Mouse (Mus musculus) limb, embryonic 12.5 days (tissue): Measurements from ENCODE around the gene Gm43518. TPM values are rescaled to one million over a fixed set of nuclear protein-coding genes. Genes with fewer than 3 reads are reported as not detected.

ENCODE experiments used
- ATAC-seq: fragments of 200-750 bp; cut with Nextera tagmentation; 2 replicates; pipeline ENCODE4 v1.8.0; 2017; ENCODE audit warnings: low read depth, moderate TSS enrichment; ENCODE audit not compliant: insufficient number of reproducible peaks, insufficient read depth, low FRiP score, low TSS enrichment
- H3K27ac ChIP-seq: fragments of 300-500 bp; sonication (generic); 2 replicates; pipeline ENCODE4 v1.5.1; 2016; ENCODE audit warnings: mild to moderate bottlenecking, moderate library complexity
- H3K27me3 ChIP-seq: fragments of 300-500 bp; sonication (generic); 2 replicates; pipeline ENCODE4 v1.6.1; 2016; ENCODE audit warnings: mild to moderate bottlenecking, moderate library complexity
- H3K36me3 ChIP-seq: fragments of 300-500 bp; sonication (generic); 2 replicates; pipeline ENCODE4 v1.6.1; 2016; ENCODE audit warnings: mild to moderate bottlenecking, moderate library complexity
- H3K4me1 ChIP-seq: fragments of 300-500 bp; sonication (generic); replicated peaks from 2 replicates; pipeline ENCODE4 v1.6.1; 2016
- H3K4me2 ChIP-seq: fragments of 300-500 bp; sonication (generic); 2 replicates; pipeline ENCODE4 v1.6.1; 2016; ENCODE audit warnings: mild to moderate bottlenecking, moderate library complexity
- H3K4me3 ChIP-seq: fragments of 300-500 bp; sonication (generic); replicated peaks from 2 replicates; pipeline ENCODE4 v1.5.1; 2016; ENCODE audit warnings: mild to moderate bottlenecking
- H3K9ac ChIP-seq: fragments of 300-500 bp; sonication (generic); replicated peaks from 2 replicates; pipeline ENCODE4 v1.6.1; 2016; ENCODE audit warnings: mild to moderate bottlenecking, moderate library complexity
- H3K9me3 ChIP-seq: fragments of 300-500 bp; sonication (generic); 2 replicates; pipeline ENCODE4 v1.6.1; 2016; ENCODE audit warnings: mild to moderate bottlenecking, moderate library complexity
- WGBS: fragments of 180-500 bp; shearing (Covaris S2); methylation state at CpG from one replicate; pipeline ENCODE4 v1.1.7; 2016; 5-methylcytosine and 5-hydroxymethylcytosine counted together
- polyA plus RNA-seq: library from polyadenylated mRNA; unstranded; fragments of >200 nt; fragmentation: Nextera tagmentation; extraction: Ambion mirVana; gene quantifications from 2 replicates; pipeline ENCODE4 v1.2.1, GENCODE M21; 2016

Gene Gm43518
- polyA plus RNA-seq, 1 experiment from 2014 or later: 1.8 TPM

GRCm38 (mm10) chr5:123933957-123934591 is 6.9 kb downstream of the Gm43518 start:
- no peak overlapping the region for H3K4me2 ChIP-seq
- no peak overlapping the region for H3K27ac ChIP-seq
- H3K4me3 ChIP-seq: no peak overlapping the region
- 38% methylated on average over 18 of the region's 18 CpGs for WGBS
- no peak overlapping the region for H3K9ac ChIP-seq
- ATAC-seq: no peak
- no peaks in the 10 kb centered on the region for H3K27me3 ChIP-seq
- peaks cover 3% of the 10 kb centered on the region for H3K36me3 ChIP-seq
- H3K4me1 ChIP-seq: peaks cover 3% of the 10 kb centered on the region; the same call in 1 of the 2 replicates
- H3K9me3 ChIP-seq: no peaks in the 10 kb centered on the region

GRCm38 (mm10) chr5:123935931-123936330 is 8.7 kb downstream of the Gm43518 start:
- Histone ChIP-seq H3K36me3 (no peaks in the 10 kb centered on the region), H3K4me1 (peaks cover 3% of the 10 kb centered on the region; the same call in 1 of the 2 replicates), H3K9ac (no peak overlapping the region), H3K9me3 (no peaks in the 10 kb centered on the region), H3K27me3 (no peaks in the 10 kb centered on the region), H3K4me2 (no peak overlapping the region), H3K27ac (no peak overlapping the region), H3K4me3 (no peak overlapping the region)
- 90% methylated on average over 5 of the region's 5 CpGs for WGBS
- no peak for ATAC-seq

GRCm38 (mm10) chr5:123938479-123938878 is 11.3 kb downstream of the Gm43518 start:
- Histone ChIP-seq H3K27ac (no peak overlapping the region), H3K36me3 (no peaks in the 10 kb centered on the region), H3K4me2 (no peak overlapping the region), H3K4me1 (no peaks in the 10 kb centered on the region), H3K9me3 (no peaks in the 10 kb centered on the region), H3K4me3 (no peak overlapping the region), H3K27me3 (no peaks in the 10 kb centered on the region), H3K9ac (no peak overlapping the region)
- no peak for ATAC-seq
- 90% methylated on average over 5 of the region's 5 CpGs for WGBS

- no peaks in the 10 kb centered on the region for H3K36me3 ChIP-seq
- no peak overlapping the region for H3K4me3 ChIP-seq
- ATAC-seq: no peak
- no peak overlapping the region for H3K4me2 ChIP-seq
- WGBS: 74% methylated on average over 4 of the region's 4 CpGs
- no peak overlapping the region for H3K9ac ChIP-seq
- H3K4me1 ChIP-seq: no peaks in the 10 kb centered on the region
- no peaks in the 10 kb centered on the region for H3K9me3 ChIP-seq
- no peak overlapping the region for H3K27ac ChIP-seq
- no peaks in the 10 kb centered on the region for H3K27me3 ChIP-seq
Measured at GRCm38 (mm10) chr5:123946546-123946945, 19.3 kb downstream of the Gm43518 start.

GRCm38 (mm10) chr5:123947041-123947761 is 20.0 kb downstream of the Gm43518 start:
- no peak for ATAC-seq
- WGBS: 56% methylated on average over 7 of the region's 7 CpGs
- Histone ChIP-seq H3K4me3 (no peak overlapping the region), H3K4me2 (no peak overlapping the region), H3K27ac (no peak overlapping the region), H3K27me3 (no peaks in the 10 kb centered on the region), H3K36me3 (no peaks in the 10 kb centered on the region), H3K4me1 (no peaks in the 10 kb centered on the region), H3K9ac (no peak overlapping the region), H3K9me3 (no peaks in the 10 kb centered on the region)

- no peak overlapping the region for H3K4me2 ChIP-seq
- H3K36me3 ChIP-seq: no peaks in the 10 kb centered on the region
- H3K27ac ChIP-seq: no peak overlapping the region
- no peak overlapping the region for H3K4me3 ChIP-seq
- whole genome bisulfite sequencing: 55% methylated on average over 5 of the region's 5 CpGs
- H3K4me1 ChIP-seq: peaks cover 8% of the 10 kb centered on the region; the same call in 1 of the 2 replicates
- ATAC-seq: no peak
- no peaks in the 10 kb centered on the region for H3K9me3 ChIP-seq
- H3K9ac ChIP-seq: no peak overlapping the region
- no peaks in the 10 kb centered on the region for H3K27me3 ChIP-seq
Measured at GRCm38 (mm10) chr5:123952365-123953045, 25.3 kb downstream of the Gm43518 start.

GRCm38 (mm10) chr5:123957213-123957612 is 30.0 kb downstream of the Gm43518 start:
- Histone ChIP-seq H3K4me3 (no peak overlapping the region), H3K27ac (no peak overlapping the region), H3K9ac (no peak overlapping the region), H3K4me1 (peaks cover 8% of the 10 kb centered on the region; the same call in 1 of the 2 replicates), H3K4me2 (no peak overlapping the region), H3K36me3 (no peaks in the 10 kb centered on the region), H3K27me3 (no peaks in the 10 kb centered on the region), H3K9me3 (no peaks in the 10 kb centered on the region)
- no peak for ATAC-seq
- 94% methylated on average over 8 of the region's 8 CpGs for WGBS

GRCm38 (mm10) chr5:123959018-123959417 is 31.8 kb downstream of the Gm43518 start:
- no peaks in the 10 kb centered on the region for H3K27me3 ChIP-seq
- H3K9me3 ChIP-seq: no peaks in the 10 kb centered on the region
- no peak for ATAC-seq

GRCm38 (mm10) chr5:123960129-123960528 is 32.9 kb downstream of the Gm43518 start:
- H3K9me3 ChIP-seq: no peaks in the 10 kb centered on the region
- H3K4me1 ChIP-seq: peaks cover 3% of the 10 kb centered on the region; the same call in 1 of the 2 replicates
- H3K36me3 ChIP-seq: no peaks in the 10 kb centered on the region
- no peak for ATAC-seq
- WGBS: 79% methylated on average over 8 of the region's 8 CpGs
- no peak overlapping the region for H3K27ac ChIP-seq
- H3K27me3 ChIP-seq: no peaks in the 10 kb centered on the region
- no peak overlapping the region for H3K4me3 ChIP-seq
- H3K4me2 ChIP-seq: no peak overlapping the region
- no peak overlapping the region for H3K9ac ChIP-seq

More at GRCm38 (mm10) chr5:123959018-123959417, 31.8 kb downstream of the Gm43518 start:
- peaks cover 8% of the 10 kb centered on the region; the same call in 1 of the 2 replicates for H3K4me1 ChIP-seq
- H3K4me2 ChIP-seq: no peak overlapping the region
- H3K36me3 ChIP-seq: no peaks in the 10 kb centered on the region
- no peak overlapping the region for H3K27ac ChIP-seq
- H3K4me3 ChIP-seq: no peak overlapping the region
- WGBS: 74% methylated on average over 3 of the region's 3 CpGs
- no peak overlapping the region for H3K9ac ChIP-seq

- Histone ChIP-seq H3K27me3 (no peaks in the 10 kb centered on the region), H3K4me3 (no peak overlapping the region), H3K4me1 (peaks cover 3% of the 10 kb centered on the region; the same call in 1 of the 2 replicates), H3K27ac (no peak overlapping the region), H3K36me3 (no peaks in the 10 kb centered on the region), H3K9me3 (no peaks in the 10 kb centered on the region), H3K9ac (no peak overlapping the region), H3K4me2 (no peak overlapping the region)
- WGBS: 83% methylated on average over 12 of the region's 12 CpGs
- ATAC-seq: no peak
Measured at GRCm38 (mm10) chr5:123961046-123961445, 33.8 kb downstream of the Gm43518 start.

- no peak for ATAC-seq
- no peaks in the 10 kb centered on the region for H3K9me3 ChIP-seq
- no peak overlapping the region for H3K9ac ChIP-seq
- H3K27me3 ChIP-seq: no peaks in the 10 kb centered on the region
- H3K36me3 ChIP-seq: no peaks in the 10 kb centered on the region
- 94% methylated on average over 4 of the region's 4 CpGs for WGBS
- no peak overlapping the region for H3K4me2 ChIP-seq
- no peak overlapping the region for H3K27ac ChIP-seq
- H3K4me1 ChIP-seq: no peaks in the 10 kb centered on the region
- no peak overlapping the region for H3K4me3 ChIP-seq
Measured at GRCm38 (mm10) chr5:123964208-123964607, 37.0 kb downstream of the Gm43518 start.
